Mouse (Mus musculus) ES-Bruce4 (cell line): ENCODE measurements around the gene Unc119. TPM values are rescaled to one million over a fixed set of nuclear protein-coding genes. Genes with fewer than 3 reads are reported as not detected.
A peak's percentile ranks its signal among the peaks of the same experiment; 100 is the strongest.

ENCODE experiments used
- H3K27ac ChIP-seq: 2 replicates; pipeline ENCODE4 v1.5.1; 2012; ENCODE audit warnings: low read length, inconsistent platforms; ENCODE audit not compliant: insufficient read depth
- H3K27me3 ChIP-seq: 2 replicates; pipeline ENCODE4 v1.6.1; 2012; ENCODE audit warnings: mild to moderate bottlenecking, low read length, inconsistent platforms; ENCODE audit not compliant: control insufficient read depth, poor library complexity, insufficient read depth, severe bottlenecking
- H3K36me3 ChIP-seq: 2 replicates; pipeline ENCODE4 v1.6.1; 2012; ENCODE audit warnings: inconsistent platforms, mild to moderate bottlenecking, low read length, moderate library complexity; ENCODE audit not compliant: control insufficient read depth, poor library complexity, insufficient read depth, severe bottlenecking
- H3K4me1 ChIP-seq: one replicate; pipeline ENCODE4 v1.8.1; 2011; ENCODE audit warnings: low read length; ENCODE audit not compliant: control insufficient read depth, insufficient read depth
- H3K4me3 ChIP-seq: 2 replicates; pipeline ENCODE4 v1.5.1; 2011; ENCODE audit warnings: low read depth, mild to moderate bottlenecking, low read length
- H3K9ac ChIP-seq: 2 replicates; pipeline ENCODE4 v1.6.1; 2012; ENCODE audit warnings: low read depth, mild to moderate bottlenecking, inconsistent platforms; ENCODE audit not compliant: poor library complexity, severe bottlenecking
- H3K9me3 ChIP-seq: replicated peaks from 2 replicates; pipeline ENCODE4 v1.6.1; 2012; ENCODE audit warnings: mild to moderate bottlenecking, low read length, inconsistent platforms; ENCODE audit not compliant: control insufficient read depth, poor library complexity, insufficient read depth, severe bottlenecking
- CTCF ChIP-seq: IDR thresholded peaks from one replicate; pipeline ENCODE4 v1.8.1; 2011; ENCODE audit warnings: low read depth, low read length
- EP300 ChIP-seq: IDR thresholded peaks from 2 replicates; pipeline ENCODE4 v1.6.1; 2011; ENCODE audit warnings: low read depth, low read length; ENCODE audit not compliant: insufficient read depth
- POLR2A ChIP-seq: IDR thresholded peaks from one replicate; pipeline ENCODE4 v1.8.1; 2011; ENCODE audit warnings: low read length; ENCODE audit not compliant: insufficient read depth
- polyA plus RNA-seq: library from polyadenylated mRNA; stranded (reverse); fragments of >200 nt; gene quantifications from 2 replicates; pipeline ENCODE4 v1.2.4, GENCODE M21; 2011; ENCODE audit warnings: low read depth; ENCODE audit not compliant: missing spikeins, insufficient read depth, insufficient read length

Unc119 gene
- polyA plus RNA-seq: 25.7 and 28.7 TPM in 2 replicates

GRCm38 (mm10) chr11:78343381-78344327 lies at the start of gene Unc119:
Unc119 (plus strand) TSS chr11:78343482.
- Histone ChIP-seq H3K4me3 (peak within 1 kb of the TSS; percentile 70), H3K9ac (peak within 1 kb of the TSS; percentile 87), H3K9me3 (no peaks in the 10 kb centered on the region), H3K4me1 (peaks cover 2% of the 10 kb centered on the region), H3K27me3 (no peaks in the 10 kb centered on the region), H3K36me3 (0 out of 2 replicates have a peak, but pooled peaks cover 4% of the 10 kb centered on the region), H3K27ac (no peak within 1 kb of the TSS)
- TF ChIP-seq POLR2A (peak; percentile 18), CTCF (no peak)

- H3K9ac ChIP-seq: no peak overlapping the region
- TF ChIP-seq CTCF (no peak), POLR2A (no peak), EP300 (no peak)
- H3K36me3 ChIP-seq: peaks cover 28% of the 10 kb centered on the region
Measured at GRCm38 (mm10) chr11:78294585-78294984, 48.7 kb upstream of the Unc119 start.

GRCm38 (mm10) chr11:78300917-78301316 lies 42.4 kb upstream of the Unc119 start:
- 0 out of 2 replicates have a peak overlapping the region, but pooled peaks have one; percentile 10 for H3K27ac ChIP-seq
- no peaks in the 10 kb centered on the region for H3K27me3 ChIP-seq
- H3K4me3 ChIP-seq: peak overlapping the region; percentile 91
- H3K36me3 ChIP-seq: peaks cover 28% of the 10 kb centered on the region
- no peaks in the 10 kb centered on the region for H3K4me1 ChIP-seq
- peak overlapping the region; percentile 90 for H3K9ac ChIP-seq
- TF ChIP-seq EP300 (no peak), CTCF (no peak), POLR2A (no peak)
- no peaks in the 10 kb centered on the region for H3K9me3 ChIP-seq

More at GRCm38 (mm10) chr11:78294585-78294984, 48.7 kb upstream of the Unc119 start:
- H3K27ac ChIP-seq: no peak overlapping the region
- H3K4me3 ChIP-seq: no peak overlapping the region
- H3K4me1 ChIP-seq: no peaks in the 10 kb centered on the region
- H3K27me3 ChIP-seq: no peaks in the 10 kb centered on the region
- no peaks in the 10 kb centered on the region for H3K9me3 ChIP-seq

GRCm38 (mm10) chr11:78301357-78302084 lies 41.8 kb upstream of the Unc119 start, which contains the start of gene Spag5:
Spag5 (plus strand) TSS chr11:78301529.
- Histone ChIP-seq H3K36me3 (peaks cover 32% of the 10 kb centered on the region), H3K9me3 (no peaks in the 10 kb centered on the region), H3K27me3 (no peaks in the 10 kb centered on the region), H3K4me3 (peak within 1 kb of the TSS; percentile 98), H3K27ac (peak within 1 kb of the TSS; percentile 11; the same call in 1 of the 2 replicates), H3K9ac (peak within 1 kb of the TSS; percentile 90), H3K4me1 (no peaks in the 10 kb centered on the region)
- TF ChIP-seq POLR2A: peak; percentile 81
- TF ChIP-seq CTCF: no peak
- TF ChIP-seq EP300: no peak

- Histone ChIP-seq H3K27ac (no peak overlapping the region), H3K9ac (no peak overlapping the region), H3K4me1 (no peaks in the 10 kb centered on the region), H3K4me3 (no peak overlapping the region), H3K36me3 (peaks cover 51% of the 10 kb centered on the region), H3K27me3 (no peaks in the 10 kb centered on the region), H3K9me3 (no peaks in the 10 kb centered on the region)
- TF ChIP-seq EP300: no peak
- no peak for TF ChIP-seq POLR2A
- no peak for TF ChIP-seq CTCF
Measured at GRCm38 (mm10) chr11:78305272-78305671, 38.0 kb upstream of the Unc119 start.
